Mouse (Mus musculus) heart, embryonic 15.5 days (tissue): ENCODE results near the gene Pilrb2. TPM values are rescaled to one million over a fixed set of nuclear protein-coding genes. Genes with fewer than 3 reads are reported as not detected.

Experiments used
- polyA plus RNA-seq: library from polyadenylated mRNA; unstranded; fragments of >200 nt; fragmentation: Nextera tagmentation; extraction: Ambion mirVana; gene quantifications from 2 replicates; pipeline ENCODE4 v1.2.1, GENCODE M21; 2015

Gene Pilrb2
- polyA plus RNA-seq, 1 experiment from 2014 or later, result 1.5 TPM

Other genes with a start within 250 kb of the Pilrb2 start
- gene Fbxo24, start 242.8 kb downstream of the Pilrb2 start, polyA plus RNA-seq, result 0.11 and 0.23 TPM in 2 replicates
- gene Lrch4, start 242.7 kb downstream of the Pilrb2 start, polyA plus RNA-seq, result 20.7 and 26.7 TPM in 2 replicates
- gene Gm20605, start 242.6 kb downstream of the Pilrb2 start, polyA plus RNA-seq, result 7.1 and 12.2 TPM in 2 replicates
- gene Sap25, start 230.5 kb downstream of the Pilrb2 start, polyA plus RNA-seq, result 4.0 and 6.0 TPM in 2 replicates
- gene Irs3, start 226.1 kb downstream of the Pilrb2 start, polyA plus RNA-seq, result 0.13 and 0.21 TPM in 2 replicates
- gene Agfg2, start 187.1 kb downstream of the Pilrb2 start, polyA plus RNA-seq, result 19.3 and 21.7 TPM in 2 replicates
- gene Nyap1, start 130.2 kb downstream of the Pilrb2 start, polyA plus RNA-seq, result 1.2 and 1.6 TPM in 2 replicates
- 130 and 164 TPM in 2 replicates for gene Tsc22d4, start 126.1 kb downstream of the Pilrb2 start, polyA plus RNA-seq
- 21.1 and 25.5 TPM in 2 replicates for gene Ppp1r35, start 93.0 kb downstream of the Pilrb2 start, polyA plus RNA-seq
- gene Mepce, start 84.2 kb downstream of the Pilrb2 start, polyA plus RNA-seq, result 5.3 and 7.6 TPM in 2 replicates
- 7.8 and 11.4 TPM in 2 replicates for gene Zcwpw1, start 84.0 kb downstream of the Pilrb2 start, polyA plus RNA-seq
- gene Pilra, start 35.5 kb downstream of the Pilrb2 start, polyA plus RNA-seq, result 1.8 and 2.2 TPM in 2 replicates
- gene Pilrb1, start 13.7 kb downstream of the Pilrb2 start, polyA plus RNA-seq, result 0.58 and 0.61 TPM in 2 replicates
- 0.09 TPM in 1 of 2 replicates, not detected in the other for gene Cyp3a13, start 49.8 kb upstream of the Pilrb2 start, polyA plus RNA-seq
- 0.08 TPM in 1 of 2 replicates, not detected in the other for gene Gjc3, start 91.3 kb upstream of the Pilrb2 start, polyA plus RNA-seq
- gene Azgp1, start 109.7 kb upstream of the Pilrb2 start, polyA plus RNA-seq, result 0.13 TPM in 1 of 2 replicates, not detected in the other
- gene Smok3a, start 149.4 kb upstream of the Pilrb2 start, polyA plus RNA-seq, result not detected in 2 replicates
- not detected in 2 replicates for gene Smok3b, start 149.6 kb upstream of the Pilrb2 start, polyA plus RNA-seq
- gene Smok3c, start 181.4 kb upstream of the Pilrb2 start, polyA plus RNA-seq, result not detected in 2 replicates
- 8.4 and 10.2 TPM in 2 replicates for gene Zkscan1, start 213.3 kb upstream of the Pilrb2 start, polyA plus RNA-seq
- gene Zscan21, start 245.1 kb upstream of the Pilrb2 start, polyA plus RNA-seq, result 31.2 and 45.8 TPM in 2 replicates